Mouse (Mus musculus) limb, embryonic 15.5 days (tissue): ENCODE measurements around the gene D930007J09Rik. TPM values are rescaled to one million over a fixed set of nuclear protein-coding genes. Genes with fewer than 3 reads are reported as not detected.

Experiments used
- ATAC-seq: fragments of 200-750 bp; cut with Nextera tagmentation; 2 replicates; pipeline ENCODE4 v1.8.0; 2017; ENCODE audit warnings: low read depth, moderate TSS enrichment; ENCODE audit not compliant: insufficient number of reproducible peaks, low FRiP score, low TSS enrichment
- H3K27ac ChIP-seq: fragments of 300-500 bp; sonication (generic); 2 replicates; pipeline ENCODE4 v1.5.1; 2015; ENCODE audit warnings: moderate library complexity, mild to moderate bottlenecking, inconsistent platforms
- H3K27me3 ChIP-seq: fragments of 300-500 bp; sonication (generic); 2 replicates; pipeline ENCODE4 v1.6.1; 2015; ENCODE audit warnings: inconsistent platforms
- H3K36me3 ChIP-seq: fragments of 300-500 bp; sonication (generic); 2 replicates; pipeline ENCODE4 v1.6.1; 2015; ENCODE audit warnings: inconsistent platforms
- H3K4me1 ChIP-seq: fragments of 300-500 bp; sonication (generic); 2 replicates; pipeline ENCODE4 v1.6.1; 2015; ENCODE audit warnings: inconsistent platforms
- H3K4me2 ChIP-seq: fragments of 300-500 bp; sonication (generic); 2 replicates; pipeline ENCODE4 v1.6.1; 2015; ENCODE audit warnings: mild to moderate bottlenecking, inconsistent platforms
- H3K4me3 ChIP-seq: fragments of 300-500 bp; sonication (generic); 2 replicates; pipeline ENCODE4 v1.5.1; 2015; ENCODE audit warnings: mild to moderate bottlenecking, inconsistent platforms
- H3K9ac ChIP-seq: fragments of 300-500 bp; sonication (generic); 2 replicates; pipeline ENCODE4 v1.6.1; 2015; ENCODE audit warnings: inconsistent platforms
- H3K9me3 ChIP-seq: fragments of 300-500 bp; sonication (generic); 2 replicates; pipeline ENCODE4 v1.6.1; 2016; ENCODE audit warnings: inconsistent platforms
- WGBS: fragments of 180-500 bp; shearing (Covaris S2); methylation state at CpG from one replicate; pipeline ENCODE4 v1.1.7; 2015; 5-methylcytosine and 5-hydroxymethylcytosine counted together
- polyA plus RNA-seq: library from polyadenylated mRNA; unstranded; fragments of >200 nt; fragmentation: Nextera tagmentation; extraction: Ambion mirVana; gene quantifications from 2 replicates; pipeline ENCODE4 v1.2.1, GENCODE M21; 2015

The D930007J09Rik gene
- polyA plus RNA-seq: not detected in 2 replicates

DNA sequence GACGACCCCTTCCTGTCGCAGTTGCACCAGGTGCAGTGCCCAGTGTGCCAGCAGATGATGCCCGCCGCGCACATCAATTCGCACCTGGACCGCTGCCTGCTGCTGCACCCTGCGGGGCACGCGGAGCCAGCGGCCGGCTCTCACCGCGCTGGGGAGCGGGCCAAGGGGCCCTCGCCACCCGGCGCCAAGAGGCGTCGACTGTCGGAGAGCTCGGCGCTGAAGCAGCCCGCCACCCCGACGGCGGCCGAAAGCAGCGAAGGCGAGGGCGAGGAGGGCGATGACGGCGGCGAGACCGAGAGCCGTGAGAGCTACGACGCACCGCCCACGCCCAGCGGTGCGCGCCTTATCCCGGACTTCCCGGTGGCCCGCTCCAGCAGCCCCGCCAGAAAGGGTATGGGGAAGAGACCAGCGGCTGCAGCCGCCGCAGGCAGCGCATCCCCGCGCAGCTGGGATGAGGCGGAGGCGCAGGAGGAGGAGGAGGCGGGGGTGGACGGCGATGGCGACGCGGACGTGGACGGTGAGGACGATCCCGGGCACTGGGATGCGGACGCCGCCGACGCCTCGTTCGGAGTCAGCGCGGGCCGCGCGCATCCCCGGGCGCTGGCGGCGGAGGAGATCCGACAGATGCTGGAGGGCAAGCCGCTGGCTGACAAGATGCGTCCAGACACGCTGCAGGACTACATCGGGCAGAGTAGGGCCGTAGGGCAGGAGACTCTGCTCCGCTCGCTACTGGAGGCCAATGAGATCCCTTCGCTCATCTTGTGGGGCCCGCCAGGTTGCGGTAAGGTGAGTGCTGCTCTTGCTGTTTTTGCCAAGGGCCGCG, at the start of gene D930007J09Rik:
Gene D930007J09Rik (minus strand): TSS at position 591 of the 823 bp plus-strand sequence.
- ATAC-seq: peak; percentile 8
- Histone ChIP-seq H3K27ac (peak within 1 kb of the TSS; percentile 86), H3K9me3 (no peaks in the 10 kb centered on the region), H3K4me1 (peaks cover 13% of the 10 kb centered on the region), H3K4me2 (peak within 1 kb of the TSS; percentile 78), H3K27me3 (no peaks in the 10 kb centered on the region), H3K36me3 (peaks cover 18% of the 10 kb centered on the region), H3K4me3 (peak within 1 kb of the TSS; percentile 83), H3K9ac (peak within 1 kb of the TSS; percentile 84)
- WGBS: under 1% methylated on average over 95 of the region's 95 CpGs

DNA sequence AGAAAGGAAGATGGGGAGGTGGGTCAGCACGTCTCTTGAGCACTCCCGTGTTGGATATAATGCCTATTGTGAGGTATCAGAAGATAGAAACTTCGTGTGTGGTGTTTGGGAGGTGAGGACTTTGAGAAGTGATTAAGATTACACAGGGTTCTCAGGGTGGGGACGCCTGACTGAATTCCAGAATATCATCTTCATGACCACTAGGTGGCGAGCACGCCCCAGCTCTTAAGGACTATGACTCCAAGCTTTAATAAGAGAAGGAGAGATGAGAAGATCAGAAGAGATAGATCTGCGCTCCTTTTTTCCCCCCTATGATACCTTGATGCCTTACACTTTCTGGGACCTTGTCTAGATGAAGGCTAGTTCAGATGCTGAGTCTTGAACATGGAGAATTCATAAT, 49.3 kb upstream of the D930007J09Rik start:
- H3K9me3 ChIP-seq: no peaks in the 10 kb centered on the region
- H3K9ac ChIP-seq: no peak overlapping the region
- H3K36me3 ChIP-seq: no peaks in the 10 kb centered on the region
- H3K4me3 ChIP-seq: no peak overlapping the region
- H3K27me3 ChIP-seq: no peaks in the 10 kb centered on the region
- no peak overlapping the region for H3K4me2 ChIP-seq
- H3K27ac ChIP-seq: no peak overlapping the region
- ATAC-seq: no peak
- peaks cover 18% of the 10 kb centered on the region for H3K4me1 ChIP-seq
- 11% methylated on average over 7 of the region's 7 CpGs for WGBS

DNA sequence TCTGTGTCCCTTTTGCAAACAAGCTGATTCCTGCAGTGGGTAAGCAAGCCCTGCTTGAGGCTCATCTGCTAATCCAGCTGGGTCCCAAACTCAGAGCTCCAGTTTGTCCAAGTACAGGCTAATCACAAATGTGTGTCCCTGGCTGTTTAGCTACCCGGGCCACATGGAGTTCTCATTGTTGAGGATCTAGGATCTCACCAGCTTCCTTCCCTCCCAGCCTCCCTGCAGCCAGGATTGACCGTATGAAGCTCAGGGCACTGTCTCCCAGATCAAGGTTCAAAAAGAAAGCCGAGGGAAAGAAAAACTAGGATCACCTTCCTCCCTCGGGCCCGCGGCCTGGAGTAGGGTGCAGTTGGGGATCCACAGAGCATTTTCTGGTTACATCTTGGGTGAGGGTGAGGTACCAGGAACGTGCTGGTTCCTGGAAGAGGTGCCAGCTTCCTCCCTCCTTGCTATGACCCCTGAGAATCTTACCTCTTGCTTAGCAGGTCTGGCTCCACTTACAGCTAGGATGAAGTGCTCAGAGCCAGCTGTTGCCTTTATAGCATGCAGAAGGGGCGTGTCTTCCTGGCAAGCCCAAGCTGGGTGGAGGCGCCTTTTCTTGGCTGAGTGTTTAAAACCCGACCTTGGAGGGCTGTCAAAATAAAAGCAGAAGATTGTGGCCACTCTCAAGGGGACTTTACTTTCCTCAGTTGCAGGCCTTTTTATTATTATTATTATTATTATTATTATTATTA, 48.2 kb upstream of the D930007J09Rik start, which contains the start of gene Serpinb1a:
Gene Serpinb1a (minus strand): TSS at position 518 of the 737 bp plus-strand sequence.
- H3K36me3 ChIP-seq: no peaks in the 10 kb centered on the region
- H3K4me3 ChIP-seq: no peak within 1 kb of the TSS
- ATAC-seq: peak; percentile 77; the same call in 1 of the 2 replicates
- no peaks in the 10 kb centered on the region for H3K9me3 ChIP-seq
- 0 out of 2 replicates have a peak within 1 kb of the TSS, but pooled peaks have one; percentile 20 for H3K4me2 ChIP-seq
- H3K9ac ChIP-seq: no peak within 1 kb of the TSS
- WGBS: 37% methylated on average over 10 of the region's 10 CpGs
- peaks cover 18% of the 10 kb centered on the region for H3K4me1 ChIP-seq
- H3K27me3 ChIP-seq: no peaks in the 10 kb centered on the region
- no peak within 1 kb of the TSS for H3K27ac ChIP-seq

DNA sequence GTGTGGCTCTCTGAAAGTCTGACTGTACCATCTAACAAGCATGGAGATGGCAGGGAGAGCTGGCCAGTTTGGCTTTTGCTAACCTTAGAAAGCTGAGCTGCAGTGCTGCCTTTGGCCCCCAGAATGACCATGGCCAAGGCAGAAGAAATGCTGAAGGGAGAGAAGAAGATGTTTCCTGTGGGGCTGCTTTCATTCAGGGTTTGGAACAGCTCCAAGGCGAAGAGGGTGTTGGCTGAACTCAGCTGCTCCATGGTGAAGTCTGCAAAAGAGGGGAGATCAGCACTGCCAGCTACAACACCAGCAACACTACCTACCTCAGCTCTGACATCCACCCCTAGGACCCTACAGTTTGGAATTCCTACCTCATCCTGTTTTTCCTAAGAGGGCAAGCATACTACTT, 47.5 kb upstream of the D930007J09Rik start:
- Histone ChIP-seq H3K9me3 (no peaks in the 10 kb centered on the region), H3K4me3 (no peak overlapping the region), H3K27ac (no peak overlapping the region), H3K4me1 (peaks cover 18% of the 10 kb centered on the region), H3K4me2 (no peak overlapping the region), H3K9ac (no peak overlapping the region), H3K36me3 (no peaks in the 10 kb centered on the region), H3K27me3 (no peaks in the 10 kb centered on the region)
- 56% methylated on average over 1 of the region's 1 CpGs for WGBS
- ATAC-seq: no peak

DNA sequence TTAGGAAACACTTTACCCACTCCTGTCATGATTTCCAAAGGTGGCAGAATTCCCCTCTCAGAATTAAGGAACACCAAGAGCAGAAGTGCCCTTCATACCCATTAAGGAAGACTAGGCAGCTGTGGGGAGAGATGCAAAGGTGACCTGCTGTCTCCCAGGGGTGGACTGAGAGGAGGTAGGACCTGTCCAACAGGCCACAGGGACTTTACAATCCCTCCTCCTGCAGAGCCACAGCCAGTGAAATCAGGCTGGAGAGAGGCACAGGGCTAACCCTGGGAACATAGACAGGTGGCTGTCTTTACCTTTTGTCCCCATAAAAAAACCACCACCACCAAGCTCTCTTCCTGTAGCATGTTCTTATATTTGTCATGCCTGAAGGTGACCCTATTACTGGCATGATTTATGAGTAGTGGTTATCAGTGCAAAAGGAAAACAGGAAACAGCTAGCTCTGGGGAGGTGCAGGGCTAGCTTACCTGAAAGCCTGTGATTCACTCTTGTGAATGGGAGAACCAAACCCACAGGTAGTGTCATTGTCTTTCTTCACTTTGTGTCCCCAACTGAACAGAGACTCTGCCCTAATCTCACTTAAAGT, 47.0 kb upstream of the D930007J09Rik start:
- Histone ChIP-seq H3K27ac (no peak overlapping the region), H3K27me3 (no peaks in the 10 kb centered on the region), H3K36me3 (no peaks in the 10 kb centered on the region), H3K4me1 (peaks cover 18% of the 10 kb centered on the region), H3K4me3 (no peak overlapping the region), H3K4me2 (no peak overlapping the region), H3K9me3 (no peaks in the 10 kb centered on the region), H3K9ac (no peak overlapping the region)
- ATAC-seq: no peak

DNA sequence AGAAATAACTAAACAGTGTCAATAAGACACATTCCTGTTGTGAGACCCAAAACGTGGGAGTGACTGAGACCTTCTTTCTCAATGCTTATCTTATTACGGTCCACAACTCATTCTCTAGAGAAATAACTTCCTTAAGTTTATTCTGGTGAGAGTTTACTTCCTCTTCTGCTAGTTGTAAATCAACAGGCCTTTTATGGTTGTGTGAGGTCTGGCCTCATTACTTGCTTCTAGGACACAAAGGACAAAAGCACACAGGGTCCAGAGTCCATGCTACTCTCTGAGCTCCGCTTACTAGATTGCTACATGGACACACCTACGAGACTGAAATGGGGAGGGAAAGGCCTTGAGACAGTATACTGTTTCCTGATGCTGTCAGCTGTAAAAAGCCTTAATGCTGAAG, 46.4 kb upstream of the D930007J09Rik start:
- H3K9me3 ChIP-seq: no peaks in the 10 kb centered on the region
- no peak overlapping the region for H3K4me2 ChIP-seq
- no peak for ATAC-seq
- no peak overlapping the region for H3K4me3 ChIP-seq
- WGBS: 45% methylated on average over 4 of the region's 4 CpGs
- H3K4me1 ChIP-seq: peaks cover 18% of the 10 kb centered on the region
- no peak overlapping the region for H3K9ac ChIP-seq
- no peaks in the 10 kb centered on the region for H3K36me3 ChIP-seq
- no peak overlapping the region for H3K27ac ChIP-seq
- no peaks in the 10 kb centered on the region for H3K27me3 ChIP-seq

DNA sequence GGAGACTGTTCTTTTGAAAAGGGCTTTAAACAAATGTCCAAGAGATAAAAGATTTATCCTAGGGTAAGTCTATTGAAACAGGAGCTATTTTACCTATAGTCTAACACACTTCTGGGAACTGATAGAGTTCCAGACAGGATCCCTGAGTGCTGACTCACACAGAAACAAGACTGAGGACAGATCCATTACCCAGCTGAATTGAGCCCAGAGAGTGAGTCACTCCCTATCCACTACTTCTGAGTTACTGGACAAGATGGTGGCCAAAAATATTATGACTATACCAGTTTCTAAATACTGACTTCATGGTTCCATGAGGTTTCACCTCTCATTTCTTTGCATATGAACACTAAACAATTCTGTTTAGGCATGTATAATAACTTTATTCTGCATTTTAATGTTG, 43.6 kb upstream of the D930007J09Rik start:
- H3K36me3 ChIP-seq: no peaks in the 10 kb centered on the region
- H3K9ac ChIP-seq: no peak overlapping the region
- no peak overlapping the region for H3K4me3 ChIP-seq
- H3K4me1 ChIP-seq: peaks cover 13% of the 10 kb centered on the region
- no peak overlapping the region for H3K27ac ChIP-seq
- H3K27me3 ChIP-seq: no peaks in the 10 kb centered on the region
- H3K9me3 ChIP-seq: no peaks in the 10 kb centered on the region
- ATAC-seq: no peak
- H3K4me2 ChIP-seq: no peak overlapping the region

DNA sequence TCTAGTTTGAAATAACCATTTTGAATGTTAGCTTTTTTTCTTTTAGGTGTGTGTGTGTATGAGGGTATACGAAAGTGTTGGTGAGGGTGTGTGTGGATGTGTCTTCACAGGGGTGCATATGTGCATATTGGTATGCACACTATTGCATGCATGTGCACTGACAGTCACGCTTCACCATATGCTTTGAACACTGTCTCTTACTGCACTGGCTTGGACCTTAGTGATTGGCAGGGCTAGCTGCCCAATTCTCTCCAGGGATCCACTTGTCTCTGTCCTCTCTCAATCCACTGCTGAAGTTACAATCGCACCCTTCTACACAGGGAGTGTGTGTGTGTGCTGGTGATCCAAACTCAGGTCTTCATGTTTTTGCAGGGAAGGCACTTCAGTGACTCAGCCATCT, 38.7 kb upstream of the D930007J09Rik start:
- Histone ChIP-seq H3K4me1 (no peaks in the 10 kb centered on the region), H3K4me3 (no peak overlapping the region), H3K27ac (no peak overlapping the region), H3K4me2 (no peak overlapping the region), H3K9ac (no peak overlapping the region), H3K9me3 (no peaks in the 10 kb centered on the region), H3K36me3 (no peaks in the 10 kb centered on the region), H3K27me3 (no peaks in the 10 kb centered on the region)
- no peak for ATAC-seq
- WGBS: 90% methylated on average over 3 of the region's 3 CpGs

DNA sequence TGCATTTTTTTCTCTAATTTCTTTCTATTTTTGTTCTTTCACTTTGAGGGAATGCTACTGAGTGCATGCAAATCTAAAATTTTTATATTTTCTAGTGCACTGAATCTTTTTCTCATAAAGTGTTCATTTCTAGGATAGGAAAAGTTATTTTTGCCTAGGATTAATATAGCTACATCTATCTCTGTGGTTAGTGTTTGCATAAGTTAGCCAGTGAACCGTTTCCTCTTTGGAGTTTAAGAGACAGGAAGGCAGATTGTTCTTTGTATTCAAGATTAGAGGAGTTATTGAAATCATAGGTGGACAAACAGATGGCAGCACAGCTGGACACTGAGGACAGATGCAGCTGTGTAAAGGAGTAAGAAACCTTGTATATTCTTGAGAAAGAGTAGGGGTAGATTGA, 36.7 kb upstream of the D930007J09Rik start:
- no peaks in the 10 kb centered on the region for H3K36me3 ChIP-seq
- no peak overlapping the region for H3K4me2 ChIP-seq
- no peaks in the 10 kb centered on the region for H3K27me3 ChIP-seq
- no peak overlapping the region for H3K9ac ChIP-seq
- H3K9me3 ChIP-seq: no peaks in the 10 kb centered on the region
- 48% methylated on average over 1 of the region's 1 CpGs for WGBS
- H3K27ac ChIP-seq: no peak overlapping the region
- H3K4me3 ChIP-seq: no peak overlapping the region
- no peak for ATAC-seq
- H3K4me1 ChIP-seq: no peaks in the 10 kb centered on the region

DNA sequence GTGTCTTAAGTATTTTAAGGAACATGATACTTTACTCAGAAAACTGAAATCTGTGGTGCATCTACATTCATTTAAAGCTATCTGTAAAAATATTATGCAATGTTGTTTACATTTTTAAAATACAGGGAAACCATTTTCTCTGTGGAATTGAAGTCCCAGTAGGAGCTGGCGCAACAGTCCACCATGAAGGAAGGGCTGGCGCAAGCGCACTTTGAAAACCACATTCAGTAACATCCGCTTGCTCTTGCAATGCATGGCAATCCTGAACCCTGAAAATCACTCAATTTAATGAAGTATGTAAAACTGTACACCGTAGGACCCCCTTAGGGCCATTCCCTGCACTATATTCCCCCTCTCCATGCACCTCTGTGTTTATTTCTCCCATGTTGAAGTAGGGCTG, 31.9 kb upstream of the D930007J09Rik start:
- H3K27me3 ChIP-seq: no peaks in the 10 kb centered on the region
- 88% methylated on average over 5 of the region's 5 CpGs for WGBS
- no peak for ATAC-seq

DNA sequence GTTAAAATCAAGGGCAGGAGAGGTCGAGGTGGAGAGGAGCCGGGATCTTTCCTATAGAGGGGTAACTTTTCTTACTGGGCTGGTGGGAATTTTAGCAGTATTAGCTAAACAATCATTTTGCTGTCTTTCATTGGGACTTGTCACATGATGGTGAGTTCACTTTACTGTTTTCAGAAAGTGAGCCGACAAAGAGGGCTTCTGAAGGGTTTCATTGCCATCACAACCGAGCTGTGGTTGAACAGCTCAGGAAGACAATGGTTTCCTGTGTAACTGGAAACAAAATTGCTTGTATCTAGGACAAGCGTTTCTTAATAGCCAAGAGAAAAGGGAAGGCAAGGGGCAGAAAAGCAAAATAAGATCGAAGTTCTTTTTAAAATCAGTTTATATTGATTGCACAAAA, 30.6 kb upstream of the D930007J09Rik start:
- no peaks in the 10 kb centered on the region for H3K9me3 ChIP-seq
- H3K4me2 ChIP-seq: no peak overlapping the region
- no peak overlapping the region for H3K9ac ChIP-seq
- WGBS: 70% methylated on average over 6 of the region's 6 CpGs
- H3K36me3 ChIP-seq: no peaks in the 10 kb centered on the region
- H3K27me3 ChIP-seq: no peaks in the 10 kb centered on the region
- no peak overlapping the region for H3K27ac ChIP-seq
- ATAC-seq: no peak
- no peaks in the 10 kb centered on the region for H3K4me1 ChIP-seq
- no peak overlapping the region for H3K4me3 ChIP-seq

More for the DNA sequence above, 31.9 kb upstream of the D930007J09Rik start:
- H3K4me3 ChIP-seq: no peak overlapping the region
- no peak overlapping the region for H3K9ac ChIP-seq
- H3K4me1 ChIP-seq: no peaks in the 10 kb centered on the region
- no peak overlapping the region for H3K4me2 ChIP-seq
- no peaks in the 10 kb centered on the region for H3K9me3 ChIP-seq
- no peak overlapping the region for H3K27ac ChIP-seq
- no peaks in the 10 kb centered on the region for H3K36me3 ChIP-seq

DNA sequence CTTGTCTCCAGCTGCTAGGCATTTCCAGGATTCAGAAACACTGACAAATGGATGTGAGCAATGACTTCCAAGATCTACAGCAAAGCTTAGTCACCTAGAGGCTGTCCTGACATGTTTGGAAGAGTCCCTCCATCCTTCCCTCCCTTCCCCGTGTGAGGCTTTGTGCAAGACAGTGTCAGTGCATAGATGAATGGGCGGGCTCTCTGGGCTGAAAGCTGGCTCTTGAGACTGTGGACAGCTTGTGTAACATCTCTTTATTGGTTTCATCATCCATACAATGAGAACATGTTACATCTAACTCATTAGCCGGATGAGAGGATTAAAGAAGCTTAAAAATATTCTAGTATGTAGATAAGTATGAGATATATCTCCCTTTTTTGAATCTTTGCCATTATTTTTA, 30.1 kb upstream of the D930007J09Rik start:
- Histone ChIP-seq H3K4me3 (no peak overlapping the region), H3K9me3 (no peaks in the 10 kb centered on the region), H3K27me3 (no peaks in the 10 kb centered on the region), H3K36me3 (no peaks in the 10 kb centered on the region), H3K27ac (no peak overlapping the region), H3K4me1 (no peaks in the 10 kb centered on the region), H3K9ac (no peak overlapping the region), H3K4me2 (no peak overlapping the region)
- no peak for ATAC-seq
- 64% methylated on average over 3 of the region's 3 CpGs for WGBS
